Mouse (Mus musculus): ENCODE results near the gene Clic1. TPM values are rescaled to one million over a fixed set of nuclear protein-coding genes. Genes with fewer than 3 reads are reported as not detected.

Clic1 gene
- polyA plus RNA-seq, 1 experiment from 2014 or later: 45.6 TPM

DNA sequence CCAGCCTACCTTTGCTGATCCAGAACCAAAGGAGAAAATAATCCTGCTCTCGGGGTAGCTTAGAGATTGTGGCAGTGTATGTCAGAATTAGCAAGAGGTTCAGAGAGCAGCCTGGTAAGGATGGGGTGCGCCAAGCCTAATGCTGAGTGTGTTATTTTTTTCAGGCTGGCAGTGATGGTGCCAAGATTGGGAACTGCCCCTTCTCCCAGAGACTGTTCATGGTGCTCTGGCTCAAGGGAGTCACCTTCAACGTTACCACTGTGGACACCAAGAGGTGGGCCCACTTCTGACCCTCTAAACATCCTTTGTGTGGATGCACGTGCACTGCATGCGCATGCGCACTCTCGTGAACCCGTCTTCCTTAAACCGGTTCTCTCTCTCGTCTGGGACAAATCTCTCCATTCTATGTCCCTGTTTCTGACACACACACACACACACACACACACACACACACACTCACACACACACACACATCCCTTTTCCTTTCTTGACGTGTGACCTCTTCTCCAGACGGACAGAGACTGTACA, 2.6 kb downstream of the Clic1 start:
- DNase-seq (ENCODE audit: low spot score) (no peak), ATAC-seq (ENCODE audit: low FRiP score) (no peak)
- 0 out of 2 replicates have a peak, but pooled peaks cover 4% of the 10 kb centered on the region for H3K36me3 ChIP-seq (ENCODE audit: control insufficient read depth, insufficient read depth, low read length)
- peak overlapping the region; percentile 51 for H3K4me3 ChIP-seq (ENCODE audit: low read depth, low read length)
- 83% methylated on average over 12 of the region's 12 CpGs for whole genome bisulfite sequencing
- peaks cover 4% of the 10 kb centered on the region; the same call in 1 of the 2 replicates for H3K4me1 ChIP-seq (replicated peaks; ENCODE audit: control insufficient read depth, insufficient read depth, low read length)
- H3K27me3 ChIP-seq (ENCODE audit: control insufficient read depth, insufficient read depth, low read length): no peaks in the 10 kb centered on the region
- H3K4me2 ChIP-seq (replicated peaks; ENCODE audit: low read depth, low read length): peak overlapping the region; percentile 53
- H3K9ac ChIP-seq (ENCODE audit: low read depth, low read length): peak overlapping the region; percentile 85
- H3K27ac ChIP-seq (ENCODE audit: low read depth, low read length): peak overlapping the region; percentile 95
- H3K9me3 ChIP-seq (ENCODE audit: control insufficient read depth, low read length): no peaks in the 10 kb centered on the region

DNA sequence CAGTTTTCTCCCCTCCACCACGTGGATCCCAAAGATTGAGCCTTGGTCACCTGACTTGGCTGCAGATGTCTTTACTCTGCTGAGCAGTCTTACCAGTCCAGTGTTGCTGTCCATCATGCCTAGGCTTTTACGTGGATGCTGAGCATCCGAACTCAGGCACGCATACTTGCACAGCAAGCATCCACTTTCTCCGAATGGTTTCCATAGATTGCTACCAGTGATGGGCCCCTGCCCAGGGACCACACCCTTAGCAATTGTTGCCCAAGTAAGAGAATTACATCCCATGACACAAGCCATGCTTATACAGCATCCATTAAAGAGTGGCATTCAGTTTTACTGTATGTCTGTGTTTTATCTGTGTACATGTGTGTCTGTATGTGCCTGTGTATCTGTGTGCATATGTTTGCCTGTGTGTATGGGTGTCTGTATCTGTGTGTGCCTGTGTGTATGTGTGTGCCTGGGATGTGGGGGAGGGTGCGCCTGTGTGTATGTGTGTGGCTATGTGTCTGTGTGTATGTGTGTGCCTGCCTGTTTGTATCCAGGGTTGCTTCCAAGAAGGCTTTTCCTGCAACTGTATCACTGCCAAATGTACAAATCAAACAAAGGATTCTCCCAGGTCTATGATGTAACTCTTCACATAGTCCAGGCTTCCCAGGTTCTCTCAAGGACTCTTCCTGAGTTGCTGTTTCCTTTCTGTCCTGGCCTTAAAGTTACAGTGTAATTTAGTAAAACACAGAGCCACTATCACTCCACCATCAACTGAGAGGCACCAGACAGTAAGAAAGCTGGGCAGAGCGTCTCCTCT, 6.1 kb downstream of the Clic1 start:
- Histone ChIP-seq H3K4me2 (replicated peaks; ENCODE audit: low read depth, low read length) (no peak overlapping the region), H3K4me3 (ENCODE audit: low read depth, low read length) (no peak overlapping the region), H3K9me3 (ENCODE audit: control insufficient read depth, low read length) (no peaks in the 10 kb centered on the region), H3K36me3 (ENCODE audit: control insufficient read depth, insufficient read depth, low read length) (peaks cover 4% of the 10 kb centered on the region; the same call in 1 of the 2 replicates), H3K4me1 (replicated peaks; ENCODE audit: control insufficient read depth, insufficient read depth, low read length) (peaks cover 4% of the 10 kb centered on the region; the same call in 1 of the 2 replicates), H3K9ac (ENCODE audit: low read depth, low read length) (no peak overlapping the region), H3K27ac (ENCODE audit: low read depth, low read length) (no peak overlapping the region), H3K27me3 (ENCODE audit: control insufficient read depth, insufficient read depth, low read length) (no peaks in the 10 kb centered on the region)
- ATAC-seq (ENCODE audit: low FRiP score) (no peak), DNase-seq (ENCODE audit: low spot score) (no peak)
- 91% methylated on average over 7 of the region's 7 CpGs for WGBS

DNA sequence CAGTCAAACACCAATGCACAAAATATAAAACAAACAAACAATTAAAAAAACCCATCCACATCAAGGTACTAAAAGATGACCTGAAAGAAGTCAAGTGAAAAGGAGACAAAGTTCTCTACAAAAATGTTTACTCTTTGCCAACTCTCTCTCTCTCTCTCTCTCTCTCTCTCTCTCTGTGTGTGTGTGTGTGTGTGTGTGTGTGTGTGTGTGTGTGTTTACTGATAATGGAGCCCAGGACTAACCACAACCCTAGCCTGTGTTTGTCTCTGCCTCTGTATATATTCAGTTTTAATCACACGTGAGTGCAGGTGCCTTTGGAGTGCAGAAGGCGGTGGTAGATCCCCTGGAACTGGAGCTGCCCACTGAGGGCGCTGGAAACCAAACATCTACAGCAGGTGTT, 7.3 kb downstream of the Clic1 start:
- H3K4me2 ChIP-seq (replicated peaks; ENCODE audit: low read depth, low read length): no peak overlapping the region
- H3K36me3 ChIP-seq (ENCODE audit: control insufficient read depth, insufficient read depth, low read length): peaks cover 12% of the 10 kb centered on the region; the same call in 1 of the 2 replicates
- H3K27me3 ChIP-seq (ENCODE audit: control insufficient read depth, insufficient read depth, low read length): no peaks in the 10 kb centered on the region

GRCm38 (mm10) chr17:35058316-35058715, 8.6 kb downstream of the Clic1 start:
- Histone ChIP-seq H3K27me3 (ENCODE audit: control insufficient read depth, insufficient read depth, low read length) (no peaks in the 10 kb centered on the region), H3K36me3 (ENCODE audit: control insufficient read depth, insufficient read depth, low read length) (peaks cover 12% of the 10 kb centered on the region; the same call in 1 of the 2 replicates), H3K4me2 (replicated peaks; ENCODE audit: low read depth, low read length) (0 out of 2 replicates have a peak overlapping the region, but pooled peaks have one; percentile 91), H3K9ac (ENCODE audit: low read depth, low read length) (no peak overlapping the region; the same call in 1 of the 2 replicates), H3K4me1 (replicated peaks; ENCODE audit: control insufficient read depth, insufficient read depth, low read length) (no peaks in the 10 kb centered on the region; the same call in 1 of the 2 replicates), H3K4me3 (ENCODE audit: low read depth, low read length) (peak overlapping the region; percentile 90; the same call in 1 of the 2 replicates), H3K9me3 (ENCODE audit: control insufficient read depth, low read length) (no peaks in the 10 kb centered on the region), H3K27ac (ENCODE audit: low read depth, low read length) (peak overlapping the region; percentile 95; the same call in 1 of the 2 replicates)
- no peak for DNase-seq (ENCODE audit: low spot score)
- 0 out of 2 replicates have a peak, but pooled peaks have one; percentile 6 for ATAC-seq (ENCODE audit: low FRiP score)
- 73% methylated on average over 9 of the region's 9 CpGs for WGBS

More for the DNA sequence above, 7.3 kb downstream of the Clic1 start:
- Histone ChIP-seq H3K9ac (ENCODE audit: low read depth, low read length) (no peak overlapping the region), H3K27ac (ENCODE audit: low read depth, low read length) (no peak overlapping the region), H3K9me3 (ENCODE audit: control insufficient read depth, low read length) (no peaks in the 10 kb centered on the region), H3K4me1 (replicated peaks; ENCODE audit: control insufficient read depth, insufficient read depth, low read length) (no peaks in the 10 kb centered on the region; the same call in 1 of the 2 replicates), H3K4me3 (ENCODE audit: low read depth, low read length) (no peak overlapping the region)
- DNase-seq (ENCODE audit: low spot score) (no peak), ATAC-seq (ENCODE audit: low FRiP score) (no peak)
- WGBS: 79% methylated on average over 3 of the region's 3 CpGs

DNA sequence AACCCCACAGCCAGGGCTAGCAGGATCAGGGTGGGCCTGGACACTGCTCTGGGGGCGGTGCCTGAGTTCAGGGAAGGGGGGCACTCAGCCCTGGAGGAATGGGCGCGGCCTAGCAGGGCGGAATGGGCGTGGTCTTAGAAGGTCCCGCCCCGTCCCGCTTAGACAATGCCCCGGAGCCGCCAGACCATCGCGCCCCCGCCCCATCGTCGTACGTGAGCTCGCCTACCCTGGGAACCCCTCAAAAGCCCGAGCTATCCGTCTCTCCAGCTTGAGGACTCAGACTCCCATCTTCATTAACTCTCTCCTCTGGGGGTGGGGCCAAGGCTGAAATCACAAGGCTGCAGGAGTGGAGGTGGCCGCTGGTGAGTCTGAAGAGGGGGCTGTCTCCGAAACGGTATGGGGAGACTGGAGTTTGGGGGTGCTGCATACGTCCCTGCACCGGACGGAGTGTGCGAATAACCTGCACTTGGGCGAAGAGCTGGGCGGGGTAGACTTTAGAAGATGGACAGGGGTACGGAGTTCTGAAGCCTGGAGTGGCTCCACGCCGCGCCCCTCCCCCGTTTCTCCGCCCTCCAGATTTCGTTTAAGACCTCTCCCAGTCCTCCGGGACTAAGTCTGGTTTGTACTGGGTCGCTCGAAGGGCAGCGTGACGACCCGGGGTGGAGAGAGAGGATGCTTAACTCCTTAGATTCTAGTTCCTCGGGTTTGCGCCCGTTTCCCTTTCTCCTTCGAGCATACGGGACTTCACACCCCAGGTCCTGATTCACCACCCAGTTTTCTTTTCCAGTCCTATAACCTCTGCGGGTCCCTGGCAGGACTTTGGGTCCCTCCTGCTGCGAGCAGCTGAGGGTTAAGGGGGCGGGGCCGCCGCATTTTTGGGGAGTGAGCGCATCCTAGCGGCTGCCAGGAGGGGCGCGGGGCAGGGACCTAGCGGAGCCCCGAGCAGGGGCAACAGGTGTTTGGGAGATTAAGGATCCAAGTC, 9.4 kb downstream of the Clic1 start, which contains the start of gene Ddah2:
Ddah2 (plus strand) TSS at position 125 of the 982 bp plus-strand sequence.
- peaks cover 2% of the 10 kb centered on the region; the same call in 1 of the 2 replicates for H3K27me3 ChIP-seq (ENCODE audit: control insufficient read depth, insufficient read depth, low read length)
- H3K4me1 ChIP-seq (replicated peaks; ENCODE audit: control insufficient read depth, insufficient read depth, low read length): no peaks in the 10 kb centered on the region; the same call in 1 of the 2 replicates
- no peaks in the 10 kb centered on the region for H3K9me3 ChIP-seq (ENCODE audit: control insufficient read depth, low read length)
- H3K4me2 ChIP-seq (replicated peaks; ENCODE audit: low read depth, low read length): peak within 1 kb of the TSS; percentile 91
- under 1% methylated on average over 55 of the region's 57 CpGs for WGBS
- peak within 1 kb of the TSS; percentile 95 for H3K27ac ChIP-seq (ENCODE audit: low read depth, low read length)
- DNase-seq (ENCODE audit: low spot score) (peak; percentile 98), ATAC-seq (ENCODE audit: low FRiP score) (peak; percentile 93)
- H3K36me3 ChIP-seq (ENCODE audit: control insufficient read depth, insufficient read depth, low read length): peaks cover 10% of the 10 kb centered on the region; the same call in 1 of the 2 replicates
- H3K9ac ChIP-seq (ENCODE audit: low read depth, low read length): peak within 1 kb of the TSS; percentile 96
- peak within 1 kb of the TSS; percentile 90 for H3K4me3 ChIP-seq (ENCODE audit: low read depth, low read length)

DNA sequence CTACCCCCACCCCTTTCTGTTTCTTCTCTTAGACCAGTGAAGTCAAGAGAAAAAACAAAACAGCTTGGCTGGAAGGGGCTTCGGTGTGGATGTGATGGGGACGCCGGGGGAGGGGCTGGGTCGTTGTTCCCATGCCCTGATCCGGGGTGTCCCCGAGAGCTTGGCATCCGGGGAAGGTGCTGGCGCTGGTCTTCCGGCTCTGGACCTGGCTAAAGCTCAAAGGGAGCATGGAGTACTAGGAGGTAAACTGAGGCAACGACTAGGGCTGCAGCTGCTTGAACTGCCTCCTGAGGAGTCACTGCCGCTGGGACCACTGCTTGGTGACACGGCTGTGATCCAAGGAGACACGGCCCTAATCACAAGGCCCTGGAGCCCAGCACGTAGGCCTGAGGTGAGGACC, 10.3 kb downstream of the Clic1 start:
- Histone ChIP-seq H3K4me3 (ENCODE audit: low read depth, low read length) (peak overlapping the region; percentile 90), H3K27me3 (ENCODE audit: control insufficient read depth, insufficient read depth, low read length) (peaks cover 2% of the 10 kb centered on the region; the same call in 1 of the 2 replicates), H3K36me3 (ENCODE audit: control insufficient read depth, insufficient read depth, low read length) (peaks cover 8% of the 10 kb centered on the region; the same call in 1 of the 2 replicates), H3K4me2 (replicated peaks; ENCODE audit: low read depth, low read length) (peak overlapping the region; percentile 91), H3K9ac (ENCODE audit: low read depth, low read length) (peak overlapping the region; percentile 96), H3K27ac (ENCODE audit: low read depth, low read length) (no peak overlapping the region; the same call in 1 of the 2 replicates), H3K4me1 (replicated peaks; ENCODE audit: control insufficient read depth, insufficient read depth, low read length) (peaks cover under 1% of the 10 kb centered on the region; the same call in 1 of the 2 replicates), H3K9me3 (ENCODE audit: control insufficient read depth, low read length) (no peaks in the 10 kb centered on the region)
- 33% methylated on average over 14 of the region's 14 CpGs for WGBS
- DNase-seq (ENCODE audit: low spot score) (no peak), ATAC-seq (ENCODE audit: low FRiP score) (no peak)

DNA sequence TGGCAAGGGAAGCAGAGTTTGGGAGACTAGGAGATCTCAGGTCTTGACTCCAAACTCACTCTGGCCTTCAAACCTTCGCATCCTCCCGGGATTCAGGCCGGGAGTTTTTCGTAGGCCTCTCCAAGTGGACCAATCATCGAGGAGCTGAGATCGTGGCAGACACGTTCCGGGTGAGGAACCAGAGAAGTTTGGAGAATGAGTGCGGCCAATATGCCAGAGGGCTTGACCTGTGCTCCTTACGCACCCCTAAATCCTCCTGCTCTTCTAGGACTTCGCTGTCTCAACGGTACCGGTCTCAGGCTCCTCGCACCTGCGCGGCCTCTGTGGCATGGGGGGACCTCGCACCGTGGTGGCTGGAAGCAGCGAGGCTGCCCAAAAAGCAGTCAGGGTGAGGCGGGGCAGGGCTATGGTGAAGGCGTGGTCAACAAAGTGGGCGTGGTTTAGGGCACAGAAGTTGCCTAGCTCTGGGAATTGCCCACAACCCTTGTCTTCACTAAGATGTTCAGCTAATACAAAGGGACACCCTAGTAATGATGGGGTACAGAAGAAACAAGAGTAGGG, 11.1 kb downstream of the Clic1 start:
- peak overlapping the region; percentile 96; the same call in 1 of the 2 replicates for H3K9ac ChIP-seq (ENCODE audit: low read depth, low read length)
- DNase-seq (ENCODE audit: low spot score) (peak; percentile 31), ATAC-seq (ENCODE audit: low FRiP score) (no peak)
- H3K4me2 ChIP-seq (replicated peaks; ENCODE audit: low read depth, low read length): peak overlapping the region; percentile 91
- peaks cover 8% of the 10 kb centered on the region; the same call in 1 of the 2 replicates for H3K36me3 ChIP-seq (ENCODE audit: control insufficient read depth, insufficient read depth, low read length)
- peak overlapping the region; percentile 90 for H3K4me3 ChIP-seq (ENCODE audit: low read depth, low read length)
- H3K27ac ChIP-seq (ENCODE audit: low read depth, low read length): no peak overlapping the region
- H3K27me3 ChIP-seq (ENCODE audit: control insufficient read depth, insufficient read depth, low read length): peaks cover 6% of the 10 kb centered on the region
- no peaks in the 10 kb centered on the region for H3K9me3 ChIP-seq (ENCODE audit: control insufficient read depth, low read length)
- 56% methylated on average over 22 of the region's 22 CpGs for WGBS
- H3K4me1 ChIP-seq (replicated peaks; ENCODE audit: control insufficient read depth, insufficient read depth, low read length): peaks cover 3% of the 10 kb centered on the region; the same call in 1 of the 2 replicates
